Mouse (Mus musculus) kidney, postnatal 25 days (tissue): Measurements from ENCODE around the gene Wdr75.
A peak's percentile ranks its signal among the peaks of the same experiment; 100 is the strongest.

Source experiments
- DNase-seq, 2 experiments: peaks; one replicate each; pipeline ENCODE4 v3.0.0; 2021; ENCODE audit warnings: mixed read lengths in 2 of 2

The Wdr75 gene

GRCm38 (mm10) chr1:45838271-45838670 lies 43.3 kb downstream of the Wdr75 start:
- DNase-seq: no peak

GRCm38 (mm10) chr1:45845466-45845865 lies 50.5 kb downstream of the Wdr75 start:
- no peak for DNase-seq

- no peak for DNase-seq
Observed at GRCm38 (mm10) chr1:45858038-45858437, 63.1 kb downstream of the Wdr75 start.

- DNase-seq: no peak
Observed at GRCm38 (mm10) chr1:45860349-45860748, 65.4 kb downstream of the Wdr75 start.

GRCm38 (mm10) chr1:45861162-45861561 lies 66.2 kb downstream of the Wdr75 start:
- DNase-seq: no peak

GRCm38 (mm10) chr1:45863641-45864040 lies 68.7 kb downstream of the Wdr75 start:
- DNase-seq: no peak

- DNase-seq: peak; percentile 29 to 58
Observed at GRCm38 (mm10) chr1:45864564-45865014, 69.6 kb downstream of the Wdr75 start.

- DNase-seq: peak; percentile 6 to 45
Observed at GRCm38 (mm10) chr1:45865316-45865715, 70.3 kb downstream of the Wdr75 start.

GRCm38 (mm10) chr1:45865727-45866126 lies 70.8 kb downstream of the Wdr75 start:
- no peak for DNase-seq

GRCm38 (mm10) chr1:45866288-45867018 lies 71.5 kb downstream of the Wdr75 start:
- no peak for DNase-seq

GRCm38 (mm10) chr1:45868050-45868449 lies 73.1 kb downstream of the Wdr75 start:
- no peak for DNase-seq

- no peak for DNase-seq
Observed at GRCm38 (mm10) chr1:45868479-45869137, 73.6 kb downstream of the Wdr75 start.
